Mouse (Mus musculus) bone marrow macrophage, adult 2 months (primary cell): ENCODE measurements around the gene Ccnl2.

ENCODE experiments used
- CTCF ChIP-seq: IDR thresholded peaks from 2 replicates; pipeline ENCODE4 v1.5.1; 2012; ENCODE audit warnings: low read depth, mild to moderate bottlenecking, low read length, moderate library complexity
- POLR2A ChIP-seq: IDR thresholded peaks from 2 replicates; pipeline ENCODE4 v1.6.1; 2012; ENCODE audit warnings: mild to moderate bottlenecking, low read depth, low read length, borderline replicate concordance

DNA sequence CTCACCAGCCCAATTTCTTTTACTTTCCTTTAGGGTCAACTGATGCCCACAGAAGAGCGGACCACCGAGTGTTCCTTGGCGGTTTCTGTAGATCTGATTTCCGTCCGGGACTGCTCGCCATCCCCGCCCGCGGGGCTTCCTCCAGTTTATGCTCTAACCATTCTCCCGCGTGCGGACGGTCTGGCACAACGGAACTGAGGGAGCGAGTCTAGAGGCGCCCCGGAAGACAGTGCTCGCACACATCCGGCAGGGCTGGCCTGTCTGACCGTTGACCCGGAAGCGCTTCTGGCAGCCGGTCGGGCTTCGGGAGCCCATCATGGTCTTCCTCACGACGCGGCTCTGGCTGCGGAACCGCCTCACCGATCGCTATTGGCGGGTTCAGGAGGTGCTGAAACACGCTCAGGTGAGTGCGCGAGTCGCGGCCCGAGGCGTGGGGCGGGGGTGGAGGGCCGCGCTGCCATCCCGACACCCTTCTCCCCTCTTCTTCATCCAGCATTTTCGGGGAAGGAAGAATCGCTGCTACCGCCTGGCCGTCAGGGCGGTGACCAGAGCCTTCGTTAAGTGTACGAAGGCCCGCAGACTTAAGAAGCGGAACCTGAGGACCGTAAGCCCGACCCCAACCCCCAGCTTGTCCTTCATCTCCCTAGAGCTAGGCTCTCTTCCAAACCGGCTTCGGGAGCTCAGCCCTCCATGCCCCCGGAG is 8.8 kb upstream of the Ccnl2 start:
- TF ChIP-seq CTCF, result no peak
- TF ChIP-seq POLR2A, result no peak
